Mouse (Mus musculus): ENCODE data around the gene Ddx4.

DNA sequence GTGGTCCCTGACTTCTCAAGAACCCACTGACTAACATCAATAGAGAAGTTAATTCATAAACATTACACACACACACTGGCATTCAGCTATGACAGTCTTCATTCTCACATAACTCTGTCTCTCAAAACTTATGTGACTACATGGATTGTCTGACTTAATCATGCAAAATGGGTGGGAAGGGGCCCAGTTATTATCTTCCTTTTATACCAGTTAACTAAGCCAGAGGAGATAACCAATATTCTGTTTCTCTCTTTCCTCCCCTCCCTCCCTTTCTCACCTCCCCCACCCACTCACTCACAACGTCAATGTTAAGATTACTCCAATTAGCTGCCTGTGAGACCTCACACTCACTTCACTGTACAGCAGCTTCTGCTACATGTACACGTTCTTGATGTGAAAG lies 62.0 kb downstream of the Ddx4 start:
- TF ChIP-seq TAL1 (IDR thresholded peaks at IDR 0.05; ENCODE audit: low read length) (no peak), GATA1 (IDR thresholded peaks at IDR 0.05; ENCODE audit: low read length) (no peak)
